Mouse (Mus musculus) erythroblast, embryonic 14.5 days (primary cell): ENCODE measurements around the gene Tmem243.

Source experiments
- GATA1 ChIP-seq: IDR thresholded peaks from 2 replicates; pipeline ENCODE4 v1.6.1; 2012; ENCODE audit warnings: low read length, inconsistent platforms, mixed read lengths
- TAL1 ChIP-seq: IDR thresholded peaks from 3 replicates; pipeline ENCODE4 v1.6.1; 2012; ENCODE audit warnings: low read length, inconsistent platforms, mixed read lengths

GRCm38 (mm10) chr5:9140724-9141123, 40.3 kb downstream of the Tmem243 start:
- TF ChIP-seq GATA1 = no peak
- TF ChIP-seq TAL1 = no peak
